Mouse (Mus musculus) intestine, embryonic 16.5 days (tissue): ENCODE measurements around the gene Ets1. TPM values are rescaled to one million over a fixed set of nuclear protein-coding genes. Genes with fewer than 3 reads are reported as not detected.

Experiments
- ATAC-seq: fragments of 200-750 bp; cut with Nextera tagmentation; 2 replicates; pipeline ENCODE4 v1.8.0; 2017; ENCODE audit warnings: moderate TSS enrichment, moderate library complexity
- H3K27ac ChIP-seq: fragments of 300-500 bp; sonication (generic); 2 replicates; pipeline ENCODE4 v1.5.1; 2014; ENCODE audit warnings: mild to moderate bottlenecking, low read length
- H3K27me3 ChIP-seq: fragments of 300-500 bp; sonication (generic); replicated peaks from 2 replicates; pipeline ENCODE4 v1.6.1; 2014; ENCODE audit warnings: low read length, control low read depth, mixed read lengths; ENCODE audit not compliant: control insufficient read depth, insufficient read depth
- H3K36me3 ChIP-seq: fragments of 300-500 bp; sonication (generic); 2 replicates; pipeline ENCODE4 v1.6.1; 2014; ENCODE audit warnings: low read length, control low read depth; ENCODE audit not compliant: control insufficient read depth, insufficient read depth
- H3K4me1 ChIP-seq: fragments of 300-500 bp; sonication (generic); 2 replicates; pipeline ENCODE4 v1.6.1; 2014; ENCODE audit warnings: low read length, control low read depth, mixed read lengths; ENCODE audit not compliant: control insufficient read depth, insufficient read depth
- H3K4me2 ChIP-seq: fragments of 300-500 bp; sonication (generic); 2 replicates; pipeline ENCODE4 v1.6.1; 2014; ENCODE audit warnings: low read depth, low read length, control low read depth
- H3K4me3 ChIP-seq: fragments of 300-500 bp; sonication (generic); 2 replicates; pipeline ENCODE4 v1.5.1; 2014; ENCODE audit warnings: mild to moderate bottlenecking, low read length
- H3K9ac ChIP-seq: fragments of 300-500 bp; sonication (generic); 2 replicates; pipeline ENCODE4 v1.6.1; 2014; ENCODE audit warnings: low read depth, low read length
- H3K9me3 ChIP-seq: fragments of 300-500 bp; sonication (generic); 2 replicates; pipeline ENCODE4 v1.6.1; 2016; ENCODE audit warnings: low read length, control low read depth; ENCODE audit not compliant: control insufficient read depth
- WGBS: fragments of 180-500 bp; shearing (Covaris S2); extraction: QIAGEN DNeasy Blood & Tissue Kit; methylation state at CpG from one replicate; pipeline ENCODE4 v1.1.7; 2014; 5-methylcytosine and 5-hydroxymethylcytosine counted together
- polyA plus RNA-seq: library from polyadenylated mRNA; unstranded; fragments of >200 nt; fragmentation: Nextera tagmentation; extraction: Ambion mirVana; gene quantifications from 2 replicates; pipeline ENCODE4 v1.2.1, GENCODE M21; 2015

Ets1 gene
- polyA plus RNA-seq, 1 experiment from 2014 or later, result 33.0 TPM

GRCm38 (mm10) chr9:32728306-32728705 lies 92.3 kb downstream of the Ets1 start:
- H3K4me2 ChIP-seq, result no peak overlapping the region

GRCm38 (mm10) chr9:32728806-32729205 lies 92.8 kb downstream of the Ets1 start:
- Histone ChIP-seq H3K9me3 (no peaks in the 10 kb centered on the region), H3K9ac (no peak overlapping the region), H3K4me3 (no peak overlapping the region), H3K4me1 (no peaks in the 10 kb centered on the region), H3K4me2 (no peak overlapping the region), H3K27ac (no peak overlapping the region), H3K27me3 (no peaks in the 10 kb centered on the region), H3K36me3 (no peaks in the 10 kb centered on the region)
- WGBS, result 78% methylated on average over 4 of the region's 4 CpGs
- ATAC-seq, result no peak

More at GRCm38 (mm10) chr9:32728306-32728705, 92.3 kb downstream of the Ets1 start:
- Histone ChIP-seq H3K27ac (no peak overlapping the region), H3K9ac (no peak overlapping the region), H3K36me3 (no peaks in the 10 kb centered on the region), H3K9me3 (no peaks in the 10 kb centered on the region), H3K27me3 (no peaks in the 10 kb centered on the region), H3K4me3 (no peak overlapping the region), H3K4me1 (no peaks in the 10 kb centered on the region)
- WGBS, result 85% methylated on average over 7 of the region's 7 CpGs
- ATAC-seq, result no peak

GRCm38 (mm10) chr9:32729207-32729606 lies 93.2 kb downstream of the Ets1 start:
- H3K4me3 ChIP-seq, result no peak overlapping the region
- H3K4me2 ChIP-seq, result no peak overlapping the region
- no peaks in the 10 kb centered on the region for H3K27me3 ChIP-seq
- H3K27ac ChIP-seq, result no peak overlapping the region
- no peaks in the 10 kb centered on the region for H3K36me3 ChIP-seq
- no peak overlapping the region for H3K9ac ChIP-seq
- ATAC-seq, result no peak
- WGBS, result 69% methylated on average over 4 of the region's 4 CpGs
- no peaks in the 10 kb centered on the region for H3K9me3 ChIP-seq
- no peaks in the 10 kb centered on the region for H3K4me1 ChIP-seq

- Histone ChIP-seq H3K4me2 (no peak overlapping the region), H3K4me3 (no peak overlapping the region), H3K27me3 (no peaks in the 10 kb centered on the region), H3K9me3 (no peaks in the 10 kb centered on the region), H3K4me1 (no peaks in the 10 kb centered on the region), H3K9ac (no peak overlapping the region), H3K36me3 (no peaks in the 10 kb centered on the region), H3K27ac (no peak overlapping the region)
- 82% methylated on average over 9 of the region's 9 CpGs for WGBS
- no peak for ATAC-seq
Observed at GRCm38 (mm10) chr9:32730001-32730655, 94.1 kb downstream of the Ets1 start.

DNA sequence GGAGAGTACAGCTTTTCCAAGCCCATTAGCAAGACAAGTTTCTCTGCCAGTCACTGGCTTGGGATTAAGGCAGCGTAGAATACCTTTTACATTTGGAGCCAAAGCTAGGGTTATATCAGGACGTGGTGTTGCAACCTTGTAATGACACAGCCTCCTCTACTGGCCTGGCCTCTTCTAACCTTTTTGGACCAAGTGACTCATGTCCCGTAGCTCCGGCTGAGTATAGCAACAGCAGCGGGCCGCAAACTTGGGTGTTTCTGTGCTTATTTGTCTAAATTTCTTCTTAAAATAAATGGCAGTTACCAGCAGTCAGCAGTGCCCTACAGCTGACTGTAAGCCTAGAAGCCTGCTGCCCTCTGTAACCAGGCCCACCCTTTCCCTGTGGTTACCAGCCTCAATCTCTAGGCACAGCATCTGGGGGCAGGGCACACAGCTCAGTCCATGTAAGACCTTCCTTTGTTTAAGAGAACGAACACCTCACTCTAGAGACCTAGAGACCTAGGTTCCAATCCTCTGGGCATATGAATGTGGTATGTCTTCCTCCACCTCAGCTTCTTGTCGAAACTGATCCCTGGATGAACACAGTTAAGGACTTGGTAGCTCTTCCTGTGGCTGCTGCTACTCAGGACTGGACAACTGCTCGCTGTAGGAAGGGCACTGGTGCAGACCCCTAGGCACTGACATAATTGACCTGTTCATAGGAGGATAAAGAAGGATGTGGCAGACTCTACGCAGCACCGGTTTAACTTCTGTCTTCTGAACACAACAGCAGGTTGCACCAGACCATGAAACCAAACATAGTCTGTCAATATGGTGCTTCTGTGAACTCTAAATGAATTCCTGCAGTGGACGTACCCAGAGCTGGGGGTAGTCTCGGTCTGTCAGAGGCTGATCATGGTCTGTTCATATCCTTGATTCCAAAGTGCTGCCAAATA lies 94.9 kb downstream of the Ets1 start:
- 87% methylated on average over 13 of the region's 13 CpGs for WGBS
- Histone ChIP-seq H3K36me3 (no peaks in the 10 kb centered on the region; the same call in 1 of the 2 replicates), H3K4me2 (no peak overlapping the region), H3K4me1 (no peaks in the 10 kb centered on the region), H3K27ac (no peak overlapping the region), H3K9ac (no peak overlapping the region), H3K9me3 (no peaks in the 10 kb centered on the region), H3K27me3 (no peaks in the 10 kb centered on the region), H3K4me3 (no peak overlapping the region)
- ATAC-seq, result no peak

- Histone ChIP-seq H3K36me3 (no peaks in the 10 kb centered on the region; the same call in 1 of the 2 replicates), H3K9me3 (no peaks in the 10 kb centered on the region), H3K27ac (no peak overlapping the region), H3K27me3 (no peaks in the 10 kb centered on the region), H3K4me3 (no peak overlapping the region), H3K4me2 (peak overlapping the region; percentile 13; the same call in 1 of the 2 replicates), H3K4me1 (no peaks in the 10 kb centered on the region), H3K9ac (no peak overlapping the region)
- peak; percentile 75 for ATAC-seq
- 51% methylated on average over 9 of the region's 9 CpGs for WGBS
Observed at GRCm38 (mm10) chr9:32731787-32732186, 95.8 kb downstream of the Ets1 start.

- H3K9me3 ChIP-seq, result no peaks in the 10 kb centered on the region
- H3K9ac ChIP-seq, result no peak overlapping the region
- no peaks in the 10 kb centered on the region for H3K4me1 ChIP-seq
- no peaks in the 10 kb centered on the region for H3K27me3 ChIP-seq
- no peak overlapping the region for H3K4me2 ChIP-seq
- ATAC-seq, result no peak
- H3K27ac ChIP-seq, result no peak overlapping the region
- no peaks in the 10 kb centered on the region; the same call in 1 of the 2 replicates for H3K36me3 ChIP-seq
- WGBS, result 91% methylated on average over 7 of the region's 7 CpGs
- no peak overlapping the region for H3K4me3 ChIP-seq
Observed at GRCm38 (mm10) chr9:32735071-32735470, 99.0 kb downstream of the Ets1 start.

GRCm38 (mm10) chr9:32736051-32736450 lies 100.0 kb downstream of the Ets1 start:
- no peaks in the 10 kb centered on the region for H3K9me3 ChIP-seq
- no peak for ATAC-seq
- no peak overlapping the region for H3K4me2 ChIP-seq
- H3K27me3 ChIP-seq, result no peaks in the 10 kb centered on the region
- H3K4me3 ChIP-seq, result no peak overlapping the region
- H3K36me3 ChIP-seq, result peaks cover under 1% of the 10 kb centered on the region; the same call in 1 of the 2 replicates
- WGBS, result 83% methylated on average over 9 of the region's 9 CpGs
- no peak overlapping the region for H3K9ac ChIP-seq
- no peaks in the 10 kb centered on the region for H3K4me1 ChIP-seq
- H3K27ac ChIP-seq, result no peak overlapping the region

GRCm38 (mm10) chr9:32739988-32740387 lies 104.0 kb downstream of the Ets1 start:
- Histone ChIP-seq H3K4me2 (no peak overlapping the region), H3K9me3 (no peaks in the 10 kb centered on the region), H3K4me1 (no peaks in the 10 kb centered on the region), H3K27me3 (no peaks in the 10 kb centered on the region), H3K27ac (no peak overlapping the region), H3K9ac (no peak overlapping the region), H3K4me3 (no peak overlapping the region), H3K36me3 (peaks cover 2% of the 10 kb centered on the region; the same call in 1 of the 2 replicates)
- 89% methylated on average over 4 of the region's 4 CpGs for WGBS
- no peak for ATAC-seq
